Mouse (Mus musculus): ENCODE measurements around the gene Ibsp.

- TF ChIP-seq GATA1 (IDR thresholded peaks at IDR 0.05; ENCODE audit: low read length) (no peak), TAL1 (IDR thresholded peaks at IDR 0.05; ENCODE audit: low read length) (no peak)
Measured at GRCm38 (mm10) chr5:104327876-104328275, 28.9 kb downstream of the Ibsp start.
